Mouse (Mus musculus) heart, embryonic 14.5 days (tissue): ENCODE results near the gene Dclk3. TPM values are rescaled to one million over a fixed set of nuclear protein-coding genes. Genes with fewer than 3 reads are reported as not detected.

Source experiments
- ATAC-seq: fragments of 200-750 bp; cut with Nextera tagmentation; 2 replicates; pipeline ENCODE4 v1.8.0; 2017; ENCODE audit warnings: low read depth, moderate TSS enrichment; ENCODE audit not compliant: insufficient number of reproducible peaks, insufficient read depth, low FRiP score
- H3K27ac ChIP-seq, 2 experiments: fragments of 200-500 bp in 1 of 2; fragments of 300-500 bp in 1 of 2; sonication (generic) in 1 of 2; replicated peaks in 1 of 2; 2 replicates each; pipeline ENCODE4 v1.5.1; 2012 to 2014; ENCODE audit warnings: low read depth in 2 of 2, low read length in 2 of 2, control low read depth in 1 of 2, mild to moderate bottlenecking in 1 of 2, mixed read lengths in 1 of 2; ENCODE audit not compliant: control insufficient read depth in 1 of 2, insufficient read depth in 1 of 2
- H3K27me3 ChIP-seq: fragments of 300-500 bp; sonication (generic); 2 replicates; pipeline ENCODE4 v1.6.1; 2014; ENCODE audit warnings: mild to moderate bottlenecking, low read length, control low read depth; ENCODE audit not compliant: control insufficient read depth, insufficient read depth
- H3K36me3 ChIP-seq: fragments of 300-500 bp; sonication (generic); 2 replicates; pipeline ENCODE4 v1.6.1; 2014; ENCODE audit warnings: mild to moderate bottlenecking, control low read depth, low read length, mixed read lengths; ENCODE audit not compliant: control insufficient read depth, insufficient read depth
- H3K4me1 ChIP-seq, 2 experiments: fragments of 200-500 bp in 1 of 2; fragments of 300-500 bp in 1 of 2; sonication (generic) in 1 of 2; 2 replicates each; pipeline ENCODE4 v1.6.1; 2012 to 2014; ENCODE audit warnings: low read length in 2 of 2, control low read depth in 1 of 2, mixed read lengths in 1 of 2; ENCODE audit not compliant: control insufficient read depth in 2 of 2, insufficient read depth in 2 of 2
- H3K4me2 ChIP-seq: fragments of 300-500 bp; sonication (generic); 2 replicates; pipeline ENCODE4 v1.6.1; 2014; ENCODE audit warnings: mild to moderate bottlenecking, low read length
- H3K4me3 ChIP-seq, 2 experiments: fragments of 200-500 bp in 1 of 2; fragments of 300-500 bp in 1 of 2; sonication (generic) in 1 of 2; 2 replicates each; pipeline ENCODE4 v1.5.1; 2012 to 2014; ENCODE audit warnings: low read length in 2 of 2, mild to moderate bottlenecking in 2 of 2, control low read depth in 1 of 2, low read depth in 1 of 2, moderate library complexity in 1 of 2; ENCODE audit not compliant: control insufficient read depth in 1 of 2, insufficient read depth in 1 of 2
- H3K9ac ChIP-seq: fragments of 300-500 bp; sonication (generic); 2 replicates; pipeline ENCODE4 v1.6.1; 2014; ENCODE audit warnings: mild to moderate bottlenecking, low read length
- H3K9me3 ChIP-seq: fragments of 300-500 bp; sonication (generic); 2 replicates; pipeline ENCODE4 v1.6.1; 2016; ENCODE audit warnings: low read length, control low read depth; ENCODE audit not compliant: control insufficient read depth
- WGBS: fragments of 180-500 bp; shearing (Covaris S2); extraction: QIAGEN DNeasy Blood & Tissue Kit; methylation state at CpG from one replicate; pipeline ENCODE4 v1.1.7; 2014; 5-methylcytosine and 5-hydroxymethylcytosine counted together
- polyA plus RNA-seq: library from polyadenylated mRNA; unstranded; fragments of >200 nt; fragmentation: Nextera tagmentation; extraction: Ambion mirVana; gene quantifications from 2 replicates; pipeline ENCODE4 v1.2.1, GENCODE M21; 2014

Dclk3 gene
- 0.75 and 0.88 TPM in 2 replicates for polyA plus RNA-seq

GRCm38 (mm10) chr9:111438904-111439835 lies at the start of gene Dclk3:
TSS of gene Dclk3 (plus strand) at chr9:111439081.
- 3% methylated on average over 45 of the region's 57 CpGs for WGBS
- peak within 1 kb of the TSS; percentile 85 for H3K4me2 ChIP-seq
- H3K27ac ChIP-seq = no peak within 1 kb of the TSS
- peak within 1 kb of the TSS; percentile 48 to 58 for H3K4me3 ChIP-seq
- H3K27me3 ChIP-seq = peaks cover 7% of the 10 kb centered on the region; the same call in 1 of the 2 replicates
- ATAC-seq = peak; percentile 72
- peaks cover 3 to 4% of the 10 kb centered on the region in 2 experiments; a peak in 3 of 4 replicates for H3K4me1 ChIP-seq
- peak within 1 kb of the TSS; percentile 72 for H3K9ac ChIP-seq
- H3K9me3 ChIP-seq = no peaks in the 10 kb centered on the region
- H3K36me3 ChIP-seq = no peaks in the 10 kb centered on the region

DNA sequence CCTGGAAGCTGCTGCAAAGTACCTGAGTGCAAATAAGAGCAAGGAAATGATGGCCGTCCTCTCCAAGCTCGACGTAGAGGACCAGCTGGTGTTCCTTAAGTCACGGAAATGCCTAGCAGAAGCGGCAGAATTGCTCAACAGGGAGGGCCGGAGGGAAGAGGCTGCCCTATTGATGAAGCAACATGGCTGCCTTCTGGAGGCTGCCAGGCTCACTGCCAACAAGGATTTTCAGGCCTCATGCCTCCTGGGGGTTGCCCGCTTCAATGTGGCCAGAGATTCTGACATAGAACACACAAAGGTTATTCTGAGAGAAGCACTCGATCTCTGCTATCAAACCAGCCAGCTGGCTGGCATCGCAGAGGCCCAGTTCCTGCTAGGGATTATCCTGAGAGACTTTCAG lies 48.9 kb upstream of the Dclk3 start:
- H3K4me3 ChIP-seq = no peak overlapping the region
- no peaks in the 10 kb centered on the region for H3K36me3 ChIP-seq
- H3K4me1 ChIP-seq = no peaks in the 10 kb centered on the region
- no peak overlapping the region for H3K4me2 ChIP-seq
- no peak overlapping the region for H3K27ac ChIP-seq
- no peaks in the 10 kb centered on the region for H3K27me3 ChIP-seq
- WGBS = 78% methylated on average over 9 of the region's 9 CpGs
- H3K9ac ChIP-seq = no peak overlapping the region
- no peaks in the 10 kb centered on the region for H3K9me3 ChIP-seq
- ATAC-seq = no peak

DNA sequence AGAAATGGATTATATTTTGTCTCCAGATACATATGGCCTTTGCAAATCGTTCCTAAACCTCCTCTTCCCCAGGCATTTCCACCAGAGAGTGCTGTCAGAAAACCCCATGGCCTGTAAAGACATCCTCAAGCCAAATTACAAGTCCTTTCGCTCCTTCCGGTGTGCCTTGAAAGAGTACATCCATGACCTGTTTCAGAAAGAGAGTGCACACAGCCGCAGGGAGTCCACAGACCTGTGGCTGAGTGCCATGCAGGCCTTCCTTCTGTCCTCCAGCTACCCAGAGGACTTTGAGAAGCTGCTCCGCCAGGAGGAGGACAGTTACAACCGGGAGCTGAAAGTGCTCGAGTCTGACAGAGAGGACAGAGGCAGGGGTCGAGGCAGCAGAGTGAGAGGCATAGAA lies 47.8 kb upstream of the Dclk3 start:
- Histone ChIP-seq H3K27me3 (no peaks in the 10 kb centered on the region), H3K9me3 (no peaks in the 10 kb centered on the region), H3K36me3 (no peaks in the 10 kb centered on the region), H3K4me3 (no peak overlapping the region), H3K4me2 (no peak overlapping the region), H3K4me1 (no peaks in the 10 kb centered on the region), H3K9ac (no peak overlapping the region), H3K27ac (no peak overlapping the region)
- no peak for ATAC-seq
- 80% methylated on average over 8 of the region's 8 CpGs for WGBS

DNA sequence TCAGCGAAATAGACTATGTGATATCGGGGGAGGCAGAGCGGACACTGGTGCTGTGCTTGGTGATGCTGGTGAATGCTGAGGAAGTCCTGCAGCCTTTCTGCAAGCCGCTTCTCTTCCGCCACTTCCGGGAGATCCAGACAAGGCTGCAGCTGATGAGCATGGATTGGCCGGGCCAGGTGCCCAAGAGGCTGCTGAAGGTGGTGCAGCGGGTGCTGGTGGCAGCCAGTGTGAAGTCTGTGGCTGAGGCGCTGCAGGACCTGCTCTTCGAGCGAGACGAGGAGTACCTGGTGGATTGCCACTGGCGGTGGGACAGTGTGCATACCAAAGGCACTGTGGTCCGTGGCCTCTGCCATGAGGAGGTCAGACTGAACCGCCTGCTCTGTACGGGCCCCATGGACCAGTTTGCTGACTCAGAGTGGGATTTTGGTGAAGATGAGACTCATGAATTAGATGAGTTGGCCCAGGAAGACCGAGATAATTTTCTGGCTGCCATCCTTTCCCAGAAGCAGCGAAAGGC lies 46.9 kb upstream of the Dclk3 start:
- Histone ChIP-seq H3K4me2 (no peak overlapping the region), H3K27ac (no peak overlapping the region), H3K4me3 (no peak overlapping the region), H3K9ac (no peak overlapping the region), H3K9me3 (no peaks in the 10 kb centered on the region), H3K4me1 (no peaks in the 10 kb centered on the region), H3K27me3 (no peaks in the 10 kb centered on the region), H3K36me3 (no peaks in the 10 kb centered on the region)
- 79% methylated on average over 18 of the region's 18 CpGs for WGBS
- ATAC-seq = peak; percentile 13; the same call in 1 of the 2 replicates

DNA sequence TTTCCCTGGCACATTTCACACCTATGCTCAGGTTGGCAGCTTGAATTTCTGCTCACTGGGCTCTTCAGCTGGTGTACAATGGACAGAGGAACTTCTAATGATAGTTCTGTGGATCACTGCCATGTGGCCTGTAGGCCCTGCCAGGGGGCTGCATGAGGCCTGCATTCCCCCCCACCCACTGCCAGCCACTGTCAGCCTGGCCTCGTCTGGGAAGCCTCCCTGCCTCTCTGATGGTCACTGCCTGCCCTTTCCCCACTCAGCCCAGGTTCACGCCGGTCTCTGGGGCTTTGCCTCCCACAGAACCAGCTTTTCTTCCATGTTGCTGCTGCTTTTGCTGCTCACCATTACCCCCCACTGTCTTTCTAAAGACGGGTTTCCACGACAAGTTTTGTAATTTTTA lies 43.6 kb upstream of the Dclk3 start:
- H3K4me3 ChIP-seq = no peak overlapping the region
- no peak for ATAC-seq
- no peaks in the 10 kb centered on the region for H3K27me3 ChIP-seq
- no peaks in the 10 kb centered on the region for H3K4me1 ChIP-seq
- H3K36me3 ChIP-seq = no peaks in the 10 kb centered on the region
- H3K4me2 ChIP-seq = no peak overlapping the region
- H3K27ac ChIP-seq = no peak overlapping the region
- no peaks in the 10 kb centered on the region for H3K9me3 ChIP-seq
- WGBS = 76% methylated on average over 5 of the region's 5 CpGs
- no peak overlapping the region for H3K9ac ChIP-seq

GRCm38 (mm10) chr9:111398059-111398458 lies 40.8 kb upstream of the Dclk3 start:
- H3K4me2 ChIP-seq = no peak overlapping the region
- ATAC-seq = no peak
- H3K4me1 ChIP-seq = no peaks in the 10 kb centered on the region
- H3K9me3 ChIP-seq = no peaks in the 10 kb centered on the region
- WGBS = 83% methylated on average over 2 of the region's 2 CpGs
- no peaks in the 10 kb centered on the region for H3K27me3 ChIP-seq
- H3K27ac ChIP-seq = no peak overlapping the region
- H3K9ac ChIP-seq = no peak overlapping the region
- H3K4me3 ChIP-seq = no peak overlapping the region
- no peaks in the 10 kb centered on the region for H3K36me3 ChIP-seq

GRCm38 (mm10) chr9:111400089-111400488 lies 38.8 kb upstream of the Dclk3 start:
- Histone ChIP-seq H3K27me3 (no peaks in the 10 kb centered on the region), H3K9me3 (no peaks in the 10 kb centered on the region), H3K4me2 (no peak overlapping the region), H3K36me3 (no peaks in the 10 kb centered on the region), H3K27ac (no peak overlapping the region), H3K4me1 (peaks cover 2 to 4% of the 10 kb centered on the region in 2 experiments; a peak in 2 of 4 replicates), H3K4me3 (no peak overlapping the region), H3K9ac (no peak overlapping the region)
- no peak for ATAC-seq
- WGBS = 74% methylated on average over 4 of the region's 4 CpGs
